Mouse (Mus musculus) urinary bladder, postnatal 36 days (tissue): ENCODE data around the gene Nr1i2.

Experiments used
- DNase-seq, 2 experiments: peaks; one replicate each; pipeline ENCODE4 v3.0.0; 2022; ENCODE audit warnings: low spot score in 2 of 2, mixed read lengths in 1 of 2

The Nr1i2 gene

DNA sequence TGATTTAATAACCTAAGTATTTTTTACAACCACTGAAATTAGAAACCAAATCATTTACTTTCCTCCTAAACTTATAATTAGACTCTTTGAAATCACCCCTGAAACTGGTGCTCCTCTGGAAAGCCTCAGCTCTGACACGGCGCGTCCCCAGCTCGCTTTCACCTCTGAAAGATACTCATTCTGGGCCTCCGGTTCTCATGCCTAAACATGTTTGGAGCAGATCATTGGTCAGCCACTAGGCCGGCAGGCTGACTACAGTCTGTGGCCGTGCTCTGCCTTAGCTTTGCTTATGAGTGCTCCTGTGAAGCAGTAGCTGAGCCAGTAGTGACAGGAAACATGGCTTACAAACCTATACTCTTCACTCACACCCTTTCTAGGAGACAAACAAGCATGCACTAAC lies 89.4 kb downstream of the Nr1i2 start:
- peak; percentile 8 to 46 for DNase-seq
